Mouse (Mus musculus): Measurements from ENCODE around the gene C130032M10Rik. TPM values are rescaled to one million over a fixed set of nuclear protein-coding genes. Genes with fewer than 3 reads are reported as not detected.
"Not testable (repeated sequence)": the region's sequence is repeated elsewhere in the genome, so short reads cannot be mapped to it uniquely, and the experiment has no call there.

Gene C130032M10Rik
- polyA plus RNA-seq, 1 experiment from 2014 or later, result 1.3 TPM

DNA sequence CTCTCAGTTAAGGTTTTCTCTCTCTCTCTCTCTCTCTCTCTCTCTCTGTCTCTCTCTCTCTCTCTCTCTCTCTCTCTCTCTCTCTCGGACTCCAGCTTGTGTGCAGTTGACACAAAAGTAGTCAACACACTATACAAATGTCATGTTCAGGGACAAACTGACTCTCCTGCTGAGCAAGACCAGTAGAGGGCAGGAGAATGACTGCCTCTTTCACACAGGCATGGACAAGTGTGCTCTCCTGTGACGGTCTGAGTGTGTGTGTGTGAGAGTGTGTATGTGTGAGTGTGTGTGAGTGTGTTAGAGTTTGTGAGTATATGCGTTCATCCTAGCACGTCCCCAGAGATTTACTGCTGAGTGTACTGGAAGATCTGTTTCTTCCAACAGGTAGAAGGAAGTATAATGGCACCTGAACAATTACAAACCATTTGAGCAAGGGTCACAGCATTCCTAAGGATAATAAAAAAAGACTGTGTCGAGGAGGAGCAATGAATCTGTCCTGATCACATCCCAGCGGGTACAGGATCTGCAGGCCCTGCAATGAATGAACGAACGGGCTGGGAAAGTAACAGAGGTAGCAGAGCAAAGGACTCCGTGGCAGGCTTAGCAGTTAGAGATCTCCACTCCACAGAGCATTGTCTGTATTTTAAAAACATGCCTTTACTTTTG is 3.4 kb downstream of the C130032M10Rik start:
- Histone ChIP-seq H3K27ac (ENCODE audit: poor library complexity, severe bottlenecking) (no peak overlapping the region), H3K36me3 (no peaks in the 10 kb centered on the region), H3K4me1 (replicated peaks) (peaks cover 17% of the 10 kb centered on the region), H3K4me3 (no peak overlapping the region), H3K27me3 (replicated peaks) (no peaks in the 10 kb centered on the region), H3K4me2 (no peak overlapping the region), H3K9me3 (replicated peaks) (peaks cover 2% of the 10 kb centered on the region; the same call in 1 of the 2 replicates), H3K9ac (no peak overlapping the region)
- no peak for ATAC-seq (ENCODE audit: insufficient number of reproducible peaks, low FRiP score)
- 66% methylated on average over 9 of the region's 9 CpGs for WGBS

DNA sequence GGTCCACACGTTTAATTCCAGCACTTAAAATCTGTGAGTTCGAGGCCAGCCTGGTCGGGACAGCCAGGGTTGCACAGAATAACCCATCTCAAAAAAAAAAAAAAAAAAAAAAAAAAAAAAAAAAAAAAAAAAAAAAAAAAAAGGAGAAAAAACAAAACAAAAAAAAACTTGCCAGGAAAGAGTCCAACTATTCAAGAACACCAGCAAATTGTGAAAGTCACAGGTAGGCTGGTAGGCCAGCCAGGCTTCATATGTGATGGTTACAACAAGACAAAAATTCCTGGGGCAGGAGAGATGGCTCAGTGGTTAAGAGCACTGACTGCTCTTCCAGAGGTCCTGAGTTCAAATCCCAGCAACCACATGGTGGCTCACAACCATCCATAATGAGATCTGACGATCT is 5.0 kb downstream of the C130032M10Rik start:
- not testable (repeated sequence) for H3K9me3 ChIP-seq (replicated peaks); H3K27ac ChIP-seq (ENCODE audit: poor library complexity, severe bottlenecking); H3K9ac ChIP-seq; H3K27me3 ChIP-seq (replicated peaks); H3K4me2 ChIP-seq; H3K36me3 ChIP-seq; ATAC-seq (ENCODE audit: insufficient number of reproducible peaks, low FRiP score); H3K4me3 ChIP-seq
- 62% methylated on average over 4 of the region's 4 CpGs for WGBS
- H3K4me1 ChIP-seq (replicated peaks), result peaks cover 12% of the 10 kb centered on the region

DNA sequence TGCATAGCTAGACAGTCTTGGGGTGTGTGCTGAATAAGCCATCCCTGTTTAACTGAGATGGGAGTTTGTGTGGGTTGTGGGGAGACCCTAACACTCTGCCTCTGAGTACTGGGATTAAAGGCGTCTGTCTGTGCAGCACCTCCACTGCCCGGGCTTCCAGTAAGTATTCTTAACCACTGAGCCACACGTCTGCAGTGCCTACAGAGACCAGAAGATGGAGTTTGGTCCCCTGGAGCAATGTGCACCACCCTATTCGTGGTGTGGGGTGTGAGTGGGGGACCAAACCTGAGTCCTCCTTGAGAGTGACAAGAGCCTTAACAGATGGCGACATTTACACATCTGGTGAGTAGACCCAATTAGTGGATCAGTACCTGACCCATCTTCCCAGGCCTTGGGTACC is 6.5 kb downstream of the C130032M10Rik start:
- no peaks in the 10 kb centered on the region for H3K9me3 ChIP-seq (replicated peaks)
- H3K4me1 ChIP-seq (replicated peaks), result peaks cover 16% of the 10 kb centered on the region
- H3K4me2 ChIP-seq, result no peak overlapping the region
- no peak overlapping the region for H3K27ac ChIP-seq (ENCODE audit: poor library complexity, severe bottlenecking)
- no peaks in the 10 kb centered on the region for H3K36me3 ChIP-seq
- 60% methylated on average over 5 of the region's 5 CpGs for WGBS
- no peak for ATAC-seq (ENCODE audit: insufficient number of reproducible peaks, low FRiP score)
- H3K4me3 ChIP-seq, result no peak overlapping the region
- H3K9ac ChIP-seq, result no peak overlapping the region
- H3K27me3 ChIP-seq (replicated peaks), result no peaks in the 10 kb centered on the region

DNA sequence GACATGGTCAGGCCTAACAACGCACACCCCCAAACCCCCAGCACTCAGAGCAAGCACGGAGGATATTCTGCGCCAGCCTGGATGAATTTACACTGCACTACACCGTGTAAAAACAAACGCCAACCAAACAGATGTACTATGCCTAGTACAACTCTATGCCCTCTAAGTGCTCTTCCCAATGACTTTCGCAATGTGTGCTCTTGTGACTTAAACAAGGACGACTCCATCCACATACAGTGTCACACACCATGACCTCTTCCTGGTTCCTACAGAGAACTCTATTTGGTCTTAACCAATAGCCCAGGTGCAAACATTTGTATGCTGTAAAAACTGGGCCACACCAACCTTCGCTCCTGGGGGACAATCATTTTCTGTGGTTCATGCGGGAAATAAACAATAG is 7.0 kb downstream of the C130032M10Rik start:
- Histone ChIP-seq H3K27ac (ENCODE audit: poor library complexity, severe bottlenecking) (no peak overlapping the region), H3K4me1 (replicated peaks) (peaks cover 18% of the 10 kb centered on the region), H3K4me2 (no peak overlapping the region), H3K27me3 (replicated peaks) (no peaks in the 10 kb centered on the region), H3K4me3 (no peak overlapping the region), H3K9ac (no peak overlapping the region), H3K9me3 (replicated peaks) (no peaks in the 10 kb centered on the region), H3K36me3 (no peaks in the 10 kb centered on the region)
- 86% methylated on average over 9 of the region's 9 CpGs for WGBS
- ATAC-seq (ENCODE audit: insufficient number of reproducible peaks, low FRiP score), result no peak

DNA sequence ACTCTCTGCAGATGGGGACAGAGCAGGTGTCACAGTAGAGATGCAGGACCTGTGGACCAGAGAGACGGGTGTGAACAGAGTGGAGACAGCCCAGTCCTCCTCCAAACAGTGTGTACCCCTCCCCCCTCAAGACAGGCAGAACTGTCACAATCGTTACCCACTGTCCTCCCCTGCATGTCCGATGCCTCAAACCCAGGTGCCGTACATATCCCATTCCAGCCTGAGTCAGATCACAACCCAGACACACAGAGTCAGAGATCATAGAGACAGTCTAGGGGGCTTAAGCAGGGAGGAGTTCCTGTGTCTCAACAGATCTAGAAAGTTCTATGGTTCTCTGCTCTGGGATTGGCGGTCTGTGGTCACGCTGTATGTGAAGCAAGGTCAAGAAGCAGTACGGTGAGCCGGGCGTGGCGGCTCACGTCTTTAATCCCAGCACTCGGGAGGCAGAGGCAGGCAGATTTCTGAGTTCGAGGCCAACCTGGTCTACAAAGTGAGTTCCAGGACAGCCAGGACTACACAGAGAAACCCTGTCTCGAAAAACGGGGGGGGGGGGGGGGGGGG is 9.7 kb downstream of the C130032M10Rik start:
- Histone ChIP-seq H3K36me3 (no peaks in the 10 kb centered on the region), H3K9me3 (replicated peaks) (no peaks in the 10 kb centered on the region), H3K27ac (ENCODE audit: poor library complexity, severe bottlenecking) (no peak overlapping the region), H3K4me3 (no peak overlapping the region), H3K4me1 (replicated peaks) (peaks cover 28% of the 10 kb centered on the region), H3K27me3 (replicated peaks) (no peaks in the 10 kb centered on the region), H3K4me2 (no peak overlapping the region), H3K9ac (no peak overlapping the region)
- no peak for ATAC-seq (ENCODE audit: insufficient number of reproducible peaks, low FRiP score)
- 77% methylated on average over 14 of the region's 15 CpGs for WGBS

DNA sequence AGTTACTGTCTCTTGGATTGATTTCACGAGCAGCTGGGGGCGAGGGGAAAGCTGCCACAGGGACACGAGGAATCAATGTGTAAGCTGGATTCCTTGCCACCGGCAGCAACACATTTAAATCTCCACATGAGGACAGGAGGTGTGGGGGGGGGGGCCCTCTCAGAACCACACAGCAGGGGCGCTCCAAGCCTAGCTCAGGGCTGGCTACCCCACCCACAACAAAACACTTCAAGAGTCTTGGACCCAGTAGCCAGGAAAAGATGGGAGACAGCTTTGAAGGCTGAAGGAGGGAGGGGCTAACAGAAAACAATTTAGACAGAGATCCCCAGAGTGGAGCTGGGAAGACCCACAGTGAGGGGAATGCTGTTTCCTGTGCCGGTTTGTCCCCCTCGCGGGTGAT is 10.4 kb downstream of the C130032M10Rik start:
- Histone ChIP-seq H3K9me3 (replicated peaks) (no peaks in the 10 kb centered on the region), H3K27ac (ENCODE audit: poor library complexity, severe bottlenecking) (no peak overlapping the region), H3K36me3 (no peaks in the 10 kb centered on the region), H3K27me3 (replicated peaks) (no peaks in the 10 kb centered on the region), H3K9ac (no peak overlapping the region), H3K4me3 (no peak overlapping the region), H3K4me1 (replicated peaks) (peaks cover 28% of the 10 kb centered on the region), H3K4me2 (peak overlapping the region; percentile 58)
- no peak for ATAC-seq (ENCODE audit: insufficient number of reproducible peaks, low FRiP score)
- WGBS, result 9% methylated on average over 8 of the region's 8 CpGs

DNA sequence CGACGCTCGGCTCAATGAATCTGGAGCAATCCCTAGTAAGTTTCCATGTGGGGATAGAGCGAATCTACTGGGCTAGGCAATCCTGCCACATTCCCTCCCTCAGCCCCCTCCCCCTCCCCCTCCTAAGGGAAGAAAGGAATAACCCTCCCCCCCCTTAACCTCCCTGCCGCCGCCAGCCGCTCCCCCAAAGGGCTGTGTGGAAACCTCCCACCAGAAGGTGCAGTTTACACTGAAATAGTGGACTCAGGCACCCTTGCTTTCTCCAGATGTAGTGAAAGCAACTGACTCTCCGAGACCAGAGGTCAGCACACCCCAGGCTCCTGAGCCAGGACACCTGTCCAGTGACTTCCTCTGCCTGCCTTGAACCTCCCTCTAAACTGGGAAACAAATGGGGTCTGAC is 11.1 kb downstream of the C130032M10Rik start:
- Histone ChIP-seq H3K9ac (no peak overlapping the region), H3K4me1 (replicated peaks) (peaks cover 28% of the 10 kb centered on the region), H3K9me3 (replicated peaks) (no peaks in the 10 kb centered on the region), H3K27me3 (replicated peaks) (no peaks in the 10 kb centered on the region), H3K27ac (ENCODE audit: poor library complexity, severe bottlenecking) (peak overlapping the region; percentile 35), H3K4me3 (peak overlapping the region; percentile 19), H3K36me3 (no peaks in the 10 kb centered on the region), H3K4me2 (peak overlapping the region; percentile 58)
- no peak for ATAC-seq (ENCODE audit: insufficient number of reproducible peaks, low FRiP score)
- WGBS, result 9% methylated on average over 8 of the region's 8 CpGs

DNA sequence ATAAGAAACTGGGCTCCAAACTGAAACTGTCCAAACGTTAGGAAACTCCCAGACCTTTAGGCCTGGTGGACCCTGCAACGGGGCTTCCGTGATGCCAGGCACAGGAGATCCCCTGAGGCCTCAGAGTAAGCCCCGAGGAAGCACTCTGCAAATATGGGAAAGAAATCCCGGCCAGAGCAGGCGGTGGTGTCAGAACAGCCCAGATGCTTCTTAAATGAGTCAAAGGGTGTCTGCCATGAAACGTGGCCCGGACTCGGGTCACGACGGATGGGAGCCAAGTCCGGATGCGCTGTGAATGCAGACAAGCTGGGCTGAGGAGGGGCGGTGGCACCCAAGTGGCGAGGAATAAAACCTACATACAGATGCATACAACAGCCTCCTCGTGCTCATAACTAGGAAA is 11.6 kb downstream of the C130032M10Rik start:
- 2% methylated on average over 16 of the region's 16 CpGs for WGBS
- peak overlapping the region; percentile 35 for H3K27ac ChIP-seq (ENCODE audit: poor library complexity, severe bottlenecking)

DNA sequence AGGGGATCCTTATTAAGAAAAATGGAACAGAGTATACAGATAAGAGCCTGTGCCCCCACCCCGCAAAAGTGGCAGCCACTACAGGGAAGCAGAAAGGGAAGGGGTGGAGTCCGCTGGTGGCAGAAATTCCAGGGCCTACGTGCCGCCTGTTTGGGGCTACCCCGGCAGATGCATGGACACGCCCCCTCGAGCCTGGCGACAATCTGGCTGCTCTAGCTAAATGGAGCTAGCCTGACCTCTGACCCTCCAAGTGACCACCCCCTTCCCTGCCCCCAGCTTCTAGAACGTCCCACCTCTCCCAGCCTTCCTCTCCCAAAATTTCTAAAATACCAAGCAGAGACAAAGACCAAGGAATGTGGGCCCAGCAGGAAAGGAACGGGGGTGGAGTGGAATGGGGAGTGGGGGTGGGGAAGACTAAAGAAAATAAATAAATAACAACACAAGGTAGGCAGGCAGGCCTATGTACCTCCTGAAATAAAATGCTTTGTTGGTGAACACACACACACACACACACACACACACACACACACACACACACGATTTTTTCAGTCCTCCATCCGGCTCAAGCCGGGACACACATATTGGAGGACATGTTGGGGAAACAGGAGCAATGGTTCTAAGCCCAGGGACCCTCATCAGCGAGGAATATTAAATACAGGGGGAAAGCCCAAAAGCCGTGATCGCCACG is 12.6 kb downstream of the C130032M10Rik start:
- peak; percentile 48 for ATAC-seq (ENCODE audit: insufficient number of reproducible peaks, low FRiP score)
- peak overlapping the region; percentile 54 for H3K4me2 ChIP-seq
- H3K4me3 ChIP-seq, result peak overlapping the region; percentile 4; the same call in 1 of the 2 replicates
- H3K36me3 ChIP-seq, result no peaks in the 10 kb centered on the region
- 13% methylated on average over 17 of the region's 17 CpGs for WGBS
- H3K27me3 ChIP-seq (replicated peaks), result no peaks in the 10 kb centered on the region
- H3K9ac ChIP-seq, result no peak overlapping the region; the same call in 1 of the 2 replicates
- peaks cover 28% of the 10 kb centered on the region for H3K4me1 ChIP-seq (replicated peaks)
- no peaks in the 10 kb centered on the region for H3K9me3 ChIP-seq (replicated peaks)
- H3K27ac ChIP-seq (ENCODE audit: poor library complexity, severe bottlenecking), result peak overlapping the region; percentile 67

More for the DNA sequence above, 11.6 kb downstream of the C130032M10Rik start:
- peak; percentile 53; the same call in 1 of the 2 replicates for ATAC-seq (ENCODE audit: insufficient number of reproducible peaks, low FRiP score)
- Histone ChIP-seq H3K9me3 (replicated peaks) (no peaks in the 10 kb centered on the region), H3K27me3 (replicated peaks) (no peaks in the 10 kb centered on the region), H3K36me3 (no peaks in the 10 kb centered on the region), H3K4me3 (peak overlapping the region; percentile 19), H3K4me1 (replicated peaks) (peaks cover 28% of the 10 kb centered on the region), H3K4me2 (peak overlapping the region; percentile 58), H3K9ac (no peak overlapping the region)

DNA sequence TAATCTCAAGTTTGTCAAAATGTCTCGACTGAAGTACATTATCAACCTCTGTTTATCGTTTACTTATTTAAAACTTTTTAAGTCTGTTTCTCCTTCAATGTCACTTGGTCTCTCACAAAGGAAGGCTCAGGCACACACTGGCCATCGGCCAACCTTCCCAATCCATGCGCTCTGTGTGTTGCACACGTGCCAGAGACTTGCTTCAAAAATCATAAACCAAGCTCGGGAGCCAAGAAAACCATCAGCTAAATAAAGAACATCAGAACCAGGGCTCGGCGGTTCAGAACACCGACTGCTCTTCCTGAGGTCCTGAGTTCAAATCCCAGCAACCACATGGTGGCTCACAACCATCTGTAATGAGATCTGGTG is 13.2 kb downstream of the C130032M10Rik start:
- no peak overlapping the region for H3K9ac ChIP-seq
- 53% methylated on average over 9 of the region's 9 CpGs for WGBS
- no peak overlapping the region for H3K4me3 ChIP-seq
- no peaks in the 10 kb centered on the region for H3K36me3 ChIP-seq
- peaks cover 30% of the 10 kb centered on the region for H3K4me1 ChIP-seq (replicated peaks)
- no peaks in the 10 kb centered on the region for H3K9me3 ChIP-seq (replicated peaks)
- peak overlapping the region; percentile 54; the same call in 1 of the 2 replicates for H3K4me2 ChIP-seq
- no peak for ATAC-seq (ENCODE audit: insufficient number of reproducible peaks, low FRiP score)
- H3K27me3 ChIP-seq (replicated peaks), result no peaks in the 10 kb centered on the region
- H3K27ac ChIP-seq (ENCODE audit: poor library complexity, severe bottlenecking), result peak overlapping the region; percentile 67

DNA sequence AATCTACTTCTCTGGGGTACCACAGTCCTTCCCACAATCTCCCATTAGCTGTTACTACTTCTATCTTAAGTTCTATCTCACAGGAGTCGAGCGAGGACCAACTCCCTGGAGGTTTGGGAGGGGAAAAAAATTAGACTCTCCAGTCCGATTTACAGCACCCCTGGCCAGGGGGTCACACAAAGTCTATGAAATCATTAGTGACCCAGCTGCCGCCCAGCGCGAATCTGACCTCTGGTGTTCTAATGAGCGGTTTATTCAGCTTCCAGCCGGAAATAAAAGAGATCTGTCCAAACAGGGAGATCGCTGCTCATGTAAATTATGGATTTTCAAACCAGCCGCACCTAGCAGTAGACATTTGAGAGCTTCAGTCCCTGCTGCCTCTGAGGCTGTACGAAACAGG is 15.8 kb downstream of the C130032M10Rik start:
- H3K27ac ChIP-seq (ENCODE audit: poor library complexity, severe bottlenecking), result no peak overlapping the region

More for the DNA sequence above, 15.8 kb downstream of the C130032M10Rik start:
- Histone ChIP-seq H3K9me3 (replicated peaks) (no peaks in the 10 kb centered on the region), H3K9ac (no peak overlapping the region), H3K4me2 (no peak overlapping the region), H3K27me3 (replicated peaks) (no peaks in the 10 kb centered on the region), H3K4me3 (no peak overlapping the region), H3K36me3 (no peaks in the 10 kb centered on the region), H3K4me1 (replicated peaks) (peaks cover 27% of the 10 kb centered on the region)
- 64% methylated on average over 11 of the region's 11 CpGs for WGBS
- ATAC-seq (ENCODE audit: insufficient number of reproducible peaks, low FRiP score), result no peak

Measured in heart, embryonic 12.5 days (tissue).